Mouse (Mus musculus) lung, adult 2 months (tissue): ENCODE measurements around the gene Snx22.

ENCODE experiments used
- CTCF ChIP-seq: fragments of 200-500 bp; IDR thresholded peaks from 2 replicates; pipeline ENCODE4 v1.5.1; 2011; ENCODE audit warnings: mild to moderate bottlenecking, low read length, control low read depth; ENCODE audit not compliant: insufficient read depth
- POLR2A ChIP-seq: fragments of 200-500 bp; IDR thresholded peaks from 2 replicates; pipeline ENCODE4 v1.6.1; 2011; ENCODE audit warnings: low read depth, mild to moderate bottlenecking, control low read depth, low read length, borderline replicate concordance; ENCODE audit errors: extremely low read depth

DNA sequence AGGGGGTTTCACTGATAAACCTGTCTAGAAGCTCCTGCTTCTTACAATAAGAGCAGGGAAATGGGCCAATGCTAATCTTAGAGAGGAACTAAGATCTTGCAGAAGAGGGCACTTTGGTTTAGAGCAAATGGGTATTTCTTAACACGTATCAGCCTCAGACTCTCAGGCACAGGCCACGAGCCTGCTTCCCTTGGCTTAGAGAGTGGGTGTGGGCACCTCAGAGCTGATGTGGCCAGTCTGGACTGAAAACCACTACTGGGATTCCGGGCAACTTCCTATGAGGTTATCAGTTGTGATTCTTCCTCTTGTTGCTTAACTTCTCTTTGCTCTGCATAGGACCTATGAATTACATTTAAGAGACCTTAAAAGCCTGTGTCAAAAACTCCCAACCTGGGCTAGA lies 44.8 kb upstream of the Snx22 start:
- TF ChIP-seq CTCF, result no peak
- no peak for TF ChIP-seq POLR2A
